Mouse (Mus musculus) liver, adult 2 months (tissue): ENCODE data around the gene Scube3. TPM values are rescaled to one million over a fixed set of nuclear protein-coding genes. Genes with fewer than 3 reads are reported as not detected.

Experiments used
- DNase-seq: peaks from one replicate; pipeline ENCODE4 v3.0.0-alpha.2; 2011; ENCODE audit warnings: low read depth, low spot score; ENCODE audit errors: extremely low read depth
- H3K27ac ChIP-seq: fragments of 200-500 bp; replicated peaks from 2 replicates; pipeline ENCODE4 v1.5.1; 2012; ENCODE audit warnings: low read depth, mild to moderate bottlenecking, control low read depth, inconsistent platforms, low read length; ENCODE audit not compliant: insufficient read depth
- H3K27me3 ChIP-seq: fragments of 200-500 bp; 2 replicates; pipeline ENCODE4 v1.6.1; 2012; ENCODE audit warnings: mild to moderate bottlenecking, moderate library complexity, low read length, inconsistent platforms; ENCODE audit not compliant: control insufficient read depth, insufficient read depth
- H3K36me3 ChIP-seq: fragments of 200-500 bp; 2 replicates; pipeline ENCODE4 v1.6.1; 2012; ENCODE audit warnings: low read length, inconsistent platforms; ENCODE audit not compliant: control insufficient read depth, insufficient read depth
- H3K4me1 ChIP-seq: fragments of 200-500 bp; 2 replicates; pipeline ENCODE4 v1.6.1; 2011; ENCODE audit warnings: low read length; ENCODE audit not compliant: control insufficient read depth, insufficient read depth
- H3K4me3 ChIP-seq: fragments of 200-500 bp; 2 replicates; pipeline ENCODE4 v1.5.1; 2011; ENCODE audit warnings: low read depth, mild to moderate bottlenecking, control low read depth, low read length, moderate library complexity; ENCODE audit not compliant: insufficient read depth
- H3K79me2 ChIP-seq: fragments of 200-500 bp; 2 replicates; pipeline ENCODE4 v1.6.1; 2012; ENCODE audit warnings: inconsistent platforms, mild to moderate bottlenecking, low read length, moderate library complexity; ENCODE audit not compliant: control insufficient read depth, insufficient read depth
- H3K9ac ChIP-seq: fragments of 200-500 bp; 2 replicates; pipeline ENCODE4 v1.6.1; 2012; ENCODE audit warnings: low read depth, mild to moderate bottlenecking, control low read depth, inconsistent platforms, low read length
- CTCF ChIP-seq: fragments of 200-500 bp; IDR thresholded peaks from 2 replicates; pipeline ENCODE4 v1.5.1; 2011; ENCODE audit warnings: low read depth, low read length, control low read depth
- POLR2A ChIP-seq: fragments of 200-500 bp; IDR thresholded peaks from 2 replicates; pipeline ENCODE4 v1.6.1; 2011; ENCODE audit warnings: low read length, control low read depth; ENCODE audit not compliant: insufficient read depth; ENCODE audit errors: extremely low read depth
- WGBS: fragments of 180-500 bp; shearing (Covaris S2); methylation state at CpG from one replicate; pipeline ENCODE4 v1.1.7; 2018; 5-methylcytosine and 5-hydroxymethylcytosine counted together
- polyA plus RNA-seq: library from polyadenylated mRNA; depleted of rRNA; stranded (reverse); fragments of >200 nt; gene quantifications from 2 replicates; pipeline ENCODE4 v1.2.3, GENCODE M21; 2012; rRNA removed
- total RNA-seq: library from RNA; depleted of rRNA; stranded (reverse); fragments of >200 nt; gene quantifications from 2 replicates; pipeline ENCODE4 v1.2.3, GENCODE M21; 2014; rRNA removed

Scube3 gene
- under 0.01 TPM in 1 of 2 replicates, not detected in the other for total RNA-seq
- polyA plus RNA-seq, result 0.05 and 0.06 TPM in 2 replicates

GRCm38 (mm10) chr17:28141771-28142699 is at the start of gene Scube3:
Gene Scube3, plus strand, starts transcription at chr17:28142141.
- peak within 1 kb of the TSS; percentile 23; the same call in 1 of the 2 replicates for H3K4me3 ChIP-seq
- no peak for TF ChIP-seq CTCF
- TF ChIP-seq POLR2A, result no peak
- H3K36me3 ChIP-seq, result no peaks in the 10 kb centered on the region
- H3K79me2 ChIP-seq, result no peaks in the 10 kb centered on the region
- DNase-seq, result no peak
- peaks cover 12% of the 10 kb centered on the region; the same call in 1 of the 2 replicates for H3K27me3 ChIP-seq
- no peak within 1 kb of the TSS for H3K27ac ChIP-seq
- no peak within 1 kb of the TSS for H3K9ac ChIP-seq
- H3K4me1 ChIP-seq, result no peaks in the 10 kb centered on the region
- WGBS, result 3% methylated on average over 95 of the region's 97 CpGs

- H3K27me3 ChIP-seq, result no peaks in the 10 kb centered on the region
- DNase-seq, result no peak
- H3K4me3 ChIP-seq, result no peak overlapping the region
- WGBS, result 97% methylated on average over 2 of the region's 2 CpGs
- TF ChIP-seq CTCF, result peak; percentile 29; the same call in 1 of the 2 replicates
- TF ChIP-seq POLR2A, result no peak
- H3K27ac ChIP-seq, result no peak overlapping the region
- H3K36me3 ChIP-seq, result no peaks in the 10 kb centered on the region
- H3K79me2 ChIP-seq, result no peaks in the 10 kb centered on the region
- H3K4me1 ChIP-seq, result no peaks in the 10 kb centered on the region
- no peak overlapping the region for H3K9ac ChIP-seq
Measured at GRCm38 (mm10) chr17:28092297-28092696, 49.6 kb upstream of the Scube3 start.

- Histone ChIP-seq H3K4me1 (no peaks in the 10 kb centered on the region), H3K9ac (no peak overlapping the region), H3K79me2 (no peaks in the 10 kb centered on the region), H3K36me3 (no peaks in the 10 kb centered on the region), H3K4me3 (no peak overlapping the region), H3K27ac (no peak overlapping the region), H3K27me3 (no peaks in the 10 kb centered on the region)
- TF ChIP-seq CTCF (peak; percentile 20; the same call in 1 of the 2 replicates), POLR2A (no peak)
- 85% methylated on average over 3 of the region's 3 CpGs for WGBS
- no peak for DNase-seq
Measured at GRCm38 (mm10) chr17:28093837-28094236, 48.1 kb upstream of the Scube3 start.

DNA sequence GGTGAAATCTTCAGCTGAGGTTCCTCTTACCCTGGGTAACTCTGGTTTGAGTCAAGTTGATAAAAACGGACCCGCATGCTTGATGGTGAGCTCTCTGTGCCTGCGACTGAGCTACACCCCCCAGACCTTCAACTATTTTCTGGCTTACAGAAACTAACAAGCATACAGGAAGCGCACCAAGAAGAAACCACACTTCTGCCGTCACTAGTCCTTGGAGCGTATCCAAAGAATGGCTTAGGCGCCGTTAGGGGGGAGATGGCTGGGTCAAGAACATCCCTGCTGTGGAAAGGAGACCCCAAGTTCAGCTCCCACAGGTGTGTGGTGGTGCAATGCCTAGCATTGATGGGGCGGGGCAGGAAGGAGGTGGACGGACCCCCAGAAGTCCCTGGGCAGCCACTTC is 45.5 kb upstream of the Scube3 start:
- H3K27me3 ChIP-seq, result no peaks in the 10 kb centered on the region
- WGBS, result 84% methylated on average over 10 of the region's 10 CpGs

GRCm38 (mm10) chr17:28097308-28097707 is 44.6 kb upstream of the Scube3 start:
- TF ChIP-seq CTCF (no peak), POLR2A (no peak)
- Histone ChIP-seq H3K79me2 (no peaks in the 10 kb centered on the region), H3K27me3 (no peaks in the 10 kb centered on the region), H3K4me1 (no peaks in the 10 kb centered on the region), H3K9ac (no peak overlapping the region), H3K27ac (no peak overlapping the region), H3K4me3 (no peak overlapping the region), H3K36me3 (no peaks in the 10 kb centered on the region)
- no peak for DNase-seq
- 84% methylated on average over 13 of the region's 13 CpGs for WGBS

More for the DNA sequence above, 45.5 kb upstream of the Scube3 start:
- no peaks in the 10 kb centered on the region for H3K79me2 ChIP-seq
- TF ChIP-seq CTCF, result no peak
- no peak for TF ChIP-seq POLR2A
- H3K4me1 ChIP-seq, result no peaks in the 10 kb centered on the region
- DNase-seq, result no peak
- no peak overlapping the region for H3K27ac ChIP-seq
- no peak overlapping the region for H3K9ac ChIP-seq
- H3K4me3 ChIP-seq, result no peak overlapping the region
- H3K36me3 ChIP-seq, result no peaks in the 10 kb centered on the region

GRCm38 (mm10) chr17:28099086-28099485 is 42.9 kb upstream of the Scube3 start:
- Histone ChIP-seq H3K9ac (no peak overlapping the region), H3K4me3 (no peak overlapping the region), H3K27me3 (no peaks in the 10 kb centered on the region), H3K27ac (no peak overlapping the region), H3K4me1 (no peaks in the 10 kb centered on the region), H3K36me3 (no peaks in the 10 kb centered on the region), H3K79me2 (no peaks in the 10 kb centered on the region)
- no peak for DNase-seq
- no peak for TF ChIP-seq CTCF
- TF ChIP-seq POLR2A, result no peak
- 79% methylated on average over 3 of the region's 3 CpGs for WGBS
